Mouse (Mus musculus) hindbrain, embryonic 16.5 days (tissue): ENCODE measurements at regions not wholly inside any gene's neighbourhood (a gene's known extent, or its start where the extent isn't known, plus 50 kb on each side); places are given as distances from the start of the nearest gene placed in this dataset.

Source experiments
- ATAC-seq: fragments of 200-750 bp; cut with Nextera tagmentation; 2 replicates; pipeline ENCODE4 v1.8.0; 2017; ENCODE audit warnings: moderate TSS enrichment, moderate library complexity
- H3K27ac ChIP-seq: fragments of 300-500 bp; sonication (generic); 2 replicates; pipeline ENCODE4 v1.5.1; 2014; ENCODE audit warnings: low read depth, mild to moderate bottlenecking, control low read depth, low read length, moderate library complexity
- H3K27me3 ChIP-seq: fragments of 300-500 bp; sonication (generic); replicated peaks from 2 replicates; pipeline ENCODE4 v1.6.1; 2014; ENCODE audit warnings: low read length; ENCODE audit not compliant: control insufficient read depth, insufficient read depth
- H3K36me3 ChIP-seq: fragments of 300-500 bp; sonication (generic); 2 replicates; pipeline ENCODE4 v1.6.1; 2014; ENCODE audit warnings: mild to moderate bottlenecking, low read length, moderate library complexity, mixed read lengths; ENCODE audit not compliant: control insufficient read depth, insufficient read depth
- H3K4me1 ChIP-seq: fragments of 300-500 bp; sonication (generic); 2 replicates; pipeline ENCODE4 v1.6.1; 2014; ENCODE audit warnings: low read depth, low read length; ENCODE audit not compliant: control insufficient read depth, insufficient read depth
- H3K4me2 ChIP-seq: fragments of 300-500 bp; sonication (generic); 2 replicates; pipeline ENCODE4 v1.6.1; 2014; ENCODE audit warnings: mild to moderate bottlenecking, low read length, control low read depth, moderate library complexity
- H3K4me3 ChIP-seq: fragments of 300-500 bp; sonication (generic); 2 replicates; pipeline ENCODE4 v1.5.1; 2014; ENCODE audit warnings: mild to moderate bottlenecking, low read length, control low read depth, moderate library complexity
- H3K9ac ChIP-seq: fragments of 300-500 bp; sonication (generic); 2 replicates; pipeline ENCODE4 v1.6.1; 2014; ENCODE audit warnings: low read depth, mild to moderate bottlenecking, control low read depth, low read length, moderate library complexity
- H3K9me3 ChIP-seq: fragments of 300-500 bp; sonication (generic); 2 replicates; pipeline ENCODE4 v1.6.1; 2014; ENCODE audit warnings: mild to moderate bottlenecking, low read length, moderate library complexity; ENCODE audit not compliant: control insufficient read depth
- WGBS: fragments of 180-500 bp; shearing (Covaris S2); extraction: QIAGEN DNeasy Blood & Tissue Kit; methylation state at CpG from one replicate; pipeline ENCODE4 v1.1.7; 2014; 5-methylcytosine and 5-hydroxymethylcytosine counted together

DNA sequence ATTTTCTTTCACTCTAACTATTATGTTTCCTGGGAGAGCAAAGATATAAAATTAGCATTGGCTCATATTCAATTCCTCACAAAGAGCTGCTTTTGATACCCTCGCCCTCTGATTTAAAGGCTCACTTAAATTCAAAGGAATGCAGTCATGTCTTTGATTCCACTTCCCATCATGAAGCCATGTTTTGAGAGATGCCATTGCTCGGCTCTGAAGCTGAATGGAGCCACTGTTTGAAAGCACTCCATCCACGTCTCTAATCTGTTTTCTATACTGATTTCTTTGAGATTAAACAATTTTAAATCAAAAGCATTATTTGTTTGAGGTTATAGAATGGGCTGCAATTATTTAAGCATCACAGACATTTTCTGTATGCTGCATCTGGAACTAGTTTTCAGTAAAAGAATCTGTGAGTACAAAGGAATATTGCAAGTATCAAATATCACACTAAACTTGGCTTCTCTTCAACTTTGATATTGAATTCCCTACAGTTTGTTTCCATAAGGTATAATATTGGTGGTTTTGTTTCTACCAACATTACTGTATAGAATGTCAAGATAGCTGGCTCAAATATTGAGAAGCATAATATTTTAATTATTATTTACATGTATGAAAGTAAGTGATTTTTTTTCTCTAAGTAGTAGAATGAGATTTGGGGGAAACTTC, 126.4 kb downstream of the Rpl10l start:
- H3K9ac ChIP-seq = no peak overlapping the region

DNA sequence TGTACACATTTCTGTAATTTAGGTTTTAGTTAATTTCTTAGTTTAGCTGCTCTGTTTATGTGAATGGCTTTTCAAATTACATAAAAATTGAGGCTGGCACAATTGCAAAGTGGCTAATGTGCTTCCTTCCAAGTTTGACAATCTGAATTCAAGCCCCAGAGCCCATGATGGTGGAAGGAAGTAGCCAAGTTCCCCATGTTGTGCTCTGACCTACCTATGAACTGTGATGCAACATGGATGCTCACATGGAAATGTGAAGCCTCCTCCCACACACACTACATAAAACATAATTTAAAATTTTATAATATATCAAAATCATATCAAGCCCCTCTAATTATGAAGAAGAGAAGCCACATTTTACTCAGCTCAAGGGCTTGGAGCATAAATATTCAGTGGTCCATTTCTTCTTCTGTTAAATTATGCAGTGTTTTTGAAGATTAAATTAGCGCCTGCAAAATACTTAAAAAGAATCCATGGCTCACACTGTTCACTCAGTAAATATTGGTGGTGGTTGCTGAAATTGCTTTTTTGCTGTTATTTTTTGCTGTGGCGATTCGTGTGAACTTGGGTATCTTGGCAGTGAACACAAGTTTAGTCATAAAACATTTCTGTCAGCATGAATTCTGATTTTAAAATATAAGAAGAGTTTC, 127.1 kb downstream of the Rpl10l start:
- Histone ChIP-seq H3K4me2 (no peak overlapping the region), H3K4me1 (no peaks in the 10 kb centered on the region), H3K4me3 (no peak overlapping the region), H3K36me3 (no peaks in the 10 kb centered on the region), H3K9ac (no peak overlapping the region), H3K27me3 (no peaks in the 10 kb centered on the region), H3K9me3 (no peaks in the 10 kb centered on the region), H3K27ac (no peak overlapping the region)
- whole genome bisulfite sequencing = 55% methylated on average over 3 of the region's 3 CpGs
- no peak for ATAC-seq

More for the DNA sequence above, 126.4 kb downstream of the Rpl10l start:
- Histone ChIP-seq H3K9me3 (no peaks in the 10 kb centered on the region), H3K36me3 (no peaks in the 10 kb centered on the region), H3K27ac (no peak overlapping the region), H3K4me2 (no peak overlapping the region), H3K27me3 (no peaks in the 10 kb centered on the region), H3K4me3 (no peak overlapping the region), H3K4me1 (no peaks in the 10 kb centered on the region)
- 18% methylated on average over 3 of the region's 3 CpGs for WGBS
- ATAC-seq = no peak

DNA sequence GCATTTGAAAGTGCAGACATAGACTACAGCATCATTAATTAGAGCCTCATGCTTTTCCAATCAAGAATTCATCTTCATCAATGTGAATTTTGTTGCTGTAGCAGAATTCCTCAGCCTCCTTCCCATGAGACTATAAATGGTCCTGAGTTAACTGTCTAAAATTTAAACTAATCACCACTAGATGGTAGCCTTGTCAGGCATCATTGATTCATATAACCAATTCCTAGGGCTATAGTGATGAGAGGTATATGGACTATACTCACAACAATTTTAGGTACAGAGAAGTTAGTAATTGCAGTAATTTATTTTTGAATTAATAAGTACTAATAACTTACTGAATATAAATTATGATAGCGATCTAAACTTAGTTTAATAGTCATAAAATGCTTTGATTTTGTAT, 153.3 kb downstream of the Rpl10l start:
- no peaks in the 10 kb centered on the region for H3K27me3 ChIP-seq
- no peak for ATAC-seq
- no peak overlapping the region for H3K4me3 ChIP-seq
- no peaks in the 10 kb centered on the region for H3K9me3 ChIP-seq
- WGBS = 63% methylated on average over 1 of the region's 1 CpGs
- H3K4me2 ChIP-seq = no peak overlapping the region
- no peak overlapping the region for H3K27ac ChIP-seq
- no peak overlapping the region for H3K9ac ChIP-seq
- H3K4me1 ChIP-seq = no peaks in the 10 kb centered on the region
- H3K36me3 ChIP-seq = no peaks in the 10 kb centered on the region

DNA sequence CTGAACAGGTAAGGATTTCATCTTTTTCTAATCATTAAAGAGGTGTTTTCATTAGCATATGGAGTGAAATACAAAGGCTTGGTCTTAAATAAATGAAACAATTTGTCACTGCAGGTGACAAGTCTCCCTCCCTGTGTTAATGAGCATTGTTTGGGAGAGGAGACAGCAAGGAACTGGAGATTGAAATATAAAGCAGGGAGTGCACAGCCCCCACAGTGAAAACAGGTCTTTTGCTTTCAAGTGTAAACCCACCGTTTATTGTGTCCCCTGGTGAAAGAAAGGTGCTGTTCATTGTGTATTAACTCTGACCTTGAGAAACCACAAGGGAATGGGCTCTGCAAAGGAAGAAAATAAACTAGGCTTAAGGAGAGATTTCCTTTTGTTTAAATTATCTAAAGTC, 164.6 kb downstream of the Rpl10l start:
- Histone ChIP-seq H3K4me1 (no peaks in the 10 kb centered on the region), H3K27ac (no peak overlapping the region), H3K9me3 (no peaks in the 10 kb centered on the region), H3K9ac (no peak overlapping the region), H3K36me3 (no peaks in the 10 kb centered on the region), H3K4me2 (no peak overlapping the region), H3K4me3 (no peak overlapping the region), H3K27me3 (no peaks in the 10 kb centered on the region)
- 6% methylated on average over 1 of the region's 1 CpGs for WGBS
- ATAC-seq = no peak

DNA sequence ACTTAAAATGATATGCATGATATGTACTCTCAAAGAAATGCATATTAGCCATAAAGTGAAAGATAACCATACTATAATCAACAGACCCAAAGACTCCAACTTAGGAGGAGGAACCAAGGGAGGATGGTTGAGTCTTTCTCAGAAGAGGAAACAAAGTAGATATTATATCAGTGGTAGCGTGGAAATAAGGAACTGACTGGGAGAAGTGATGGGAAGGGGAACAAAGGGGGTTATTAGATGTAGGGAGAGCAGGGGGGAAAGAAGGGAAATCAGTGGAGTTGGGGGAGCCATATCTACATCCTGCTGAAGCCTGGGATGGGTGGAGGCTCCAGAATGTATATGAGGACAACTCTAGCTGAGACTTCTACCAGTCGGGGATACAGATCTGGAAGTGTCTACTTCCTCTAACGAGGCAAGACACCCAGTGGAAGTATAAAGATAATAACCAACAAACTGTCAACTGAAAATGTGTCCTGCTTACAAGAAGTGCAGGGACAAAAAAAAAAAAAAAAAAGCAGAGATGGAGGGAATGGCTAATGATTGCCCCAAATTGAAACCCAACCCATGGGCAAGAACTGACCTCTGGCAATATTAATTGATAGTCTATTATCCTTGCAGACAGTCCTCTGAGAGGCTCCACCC, 193.3 kb downstream of the Rpl10l start:
- Histone ChIP-seq H3K27ac (no peak overlapping the region), H3K4me2 (no peak overlapping the region), H3K27me3 (no peaks in the 10 kb centered on the region), H3K4me3 (no peak overlapping the region), H3K36me3 (no peaks in the 10 kb centered on the region), H3K9me3 (no peaks in the 10 kb centered on the region), H3K4me1 (no peaks in the 10 kb centered on the region), H3K9ac (no peak overlapping the region)
- ATAC-seq = no peak
- 87% methylated on average over 3 of the region's 3 CpGs for WGBS

DNA sequence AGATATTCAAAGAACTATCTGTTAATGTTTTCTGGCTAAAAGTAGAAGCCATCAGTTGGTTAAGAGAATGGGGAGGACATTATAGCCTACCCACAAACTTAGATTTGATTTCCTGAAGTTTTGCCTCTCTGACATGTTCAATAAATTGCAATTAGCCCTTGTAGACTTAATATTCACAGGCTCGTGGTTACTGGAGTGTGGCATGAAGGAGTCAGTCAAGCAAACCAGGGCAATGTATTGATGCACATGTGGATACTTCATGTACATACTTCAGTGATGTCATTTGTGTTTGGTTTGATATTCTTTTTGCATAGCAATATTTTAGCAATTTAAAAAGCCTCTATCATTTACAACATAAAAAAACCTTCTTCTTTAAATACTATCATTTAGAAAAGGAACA, 223.9 kb downstream of the Rpl10l start:
- 56% methylated on average over 1 of the region's 1 CpGs for WGBS
- ATAC-seq = no peak
- Histone ChIP-seq H3K27me3 (no peaks in the 10 kb centered on the region), H3K4me3 (no peak overlapping the region), H3K36me3 (no peaks in the 10 kb centered on the region), H3K27ac (no peak overlapping the region), H3K9ac (no peak overlapping the region), H3K4me2 (no peak overlapping the region), H3K4me1 (no peaks in the 10 kb centered on the region), H3K9me3 (no peaks in the 10 kb centered on the region)

DNA sequence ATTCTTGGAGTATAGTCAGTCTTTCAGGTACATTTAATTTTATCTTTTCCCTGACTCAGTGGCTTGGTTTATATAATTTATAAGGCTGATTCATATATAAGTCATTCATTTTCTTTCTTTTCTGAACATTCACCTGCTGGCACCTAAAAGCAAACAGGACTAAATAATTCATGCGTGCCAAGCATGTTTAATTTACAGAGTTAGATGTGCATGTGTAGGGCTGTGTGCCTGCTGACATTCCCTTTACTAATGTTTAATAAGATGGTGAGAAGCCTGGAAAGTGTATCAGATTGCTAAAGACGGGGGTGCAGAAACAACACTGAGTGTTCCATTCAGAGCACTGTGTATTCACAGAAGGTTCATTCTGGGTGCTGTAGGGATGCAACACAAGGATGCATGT, 229.0 kb downstream of the Rpl10l start:
- 58% methylated on average over 2 of the region's 2 CpGs for WGBS
- H3K9me3 ChIP-seq = no peaks in the 10 kb centered on the region
- no peak overlapping the region for H3K9ac ChIP-seq
- ATAC-seq = no peak
- H3K36me3 ChIP-seq = no peaks in the 10 kb centered on the region
- no peak overlapping the region for H3K4me2 ChIP-seq
- H3K27ac ChIP-seq = no peak overlapping the region
- H3K27me3 ChIP-seq = no peaks in the 10 kb centered on the region
- no peak overlapping the region for H3K4me3 ChIP-seq
- H3K4me1 ChIP-seq = no peaks in the 10 kb centered on the region

DNA sequence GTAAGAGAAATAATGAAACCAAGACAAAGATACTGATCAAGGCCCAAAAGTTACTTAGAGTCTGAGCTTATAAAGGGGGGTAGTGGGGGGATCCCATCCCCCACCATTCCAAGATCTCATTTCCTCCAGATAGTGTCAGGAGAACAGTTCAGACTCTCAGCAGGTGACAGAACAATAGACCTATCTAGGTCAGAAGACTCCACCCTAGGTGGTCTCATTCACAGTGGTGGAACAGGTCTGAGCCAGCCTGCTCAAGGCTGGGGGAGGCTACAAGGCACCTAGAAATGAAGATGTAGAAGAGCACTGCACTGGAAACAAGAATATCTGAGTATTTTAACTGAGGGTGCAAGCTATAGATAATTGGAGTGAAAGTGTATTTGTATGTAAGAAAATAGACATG, 235.3 kb downstream of the Rpl10l start:
- H3K4me1 ChIP-seq = no peaks in the 10 kb centered on the region
- no peak overlapping the region for H3K4me2 ChIP-seq
- no peak overlapping the region for H3K27ac ChIP-seq
- no peak for ATAC-seq
- H3K9ac ChIP-seq = no peak overlapping the region
- no peaks in the 10 kb centered on the region for H3K27me3 ChIP-seq
- H3K9me3 ChIP-seq = no peaks in the 10 kb centered on the region
- no peak overlapping the region for H3K4me3 ChIP-seq
- H3K36me3 ChIP-seq = no peaks in the 10 kb centered on the region

DNA sequence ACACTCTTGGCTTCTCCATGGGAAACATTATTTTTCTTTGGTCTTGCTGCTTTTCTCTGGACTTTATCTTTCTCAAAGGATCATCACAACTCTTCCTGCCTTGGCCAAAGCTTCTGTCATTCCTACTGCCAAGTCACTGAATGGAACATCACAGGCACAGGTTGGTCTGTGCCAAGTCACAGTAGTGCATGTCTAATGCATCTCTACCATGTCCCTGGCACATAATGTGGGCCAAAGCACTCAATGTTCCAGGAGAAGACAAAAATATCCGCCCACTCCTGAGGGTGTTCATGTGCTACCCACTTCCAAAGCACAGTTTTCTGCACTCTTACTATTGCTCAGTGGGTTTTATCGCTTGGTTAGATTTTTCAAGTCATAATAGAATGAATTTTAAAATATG, 247.9 kb downstream of the Rpl10l start:
- no peaks in the 10 kb centered on the region for H3K9me3 ChIP-seq
- 88% methylated on average over 2 of the region's 2 CpGs for WGBS
- H3K27ac ChIP-seq = no peak overlapping the region
- no peak overlapping the region for H3K4me2 ChIP-seq
- no peaks in the 10 kb centered on the region for H3K36me3 ChIP-seq
- H3K27me3 ChIP-seq = no peaks in the 10 kb centered on the region
- no peak overlapping the region for H3K4me3 ChIP-seq
- no peaks in the 10 kb centered on the region for H3K4me1 ChIP-seq
- H3K9ac ChIP-seq = no peak overlapping the region
- ATAC-seq = 0 out of 2 replicates have a peak, but pooled peaks have one; percentile 50
